Mouse (Mus musculus): Measurements from ENCODE around the gene Gpr146.

- no peak for TF ChIP-seq CTCF (IDR thresholded peaks at IDR 0.05; ENCODE audit: extremely low read depth, insufficient read depth, low read length)
- no peak for TF ChIP-seq POLR2A (IDR thresholded peaks at IDR 0.05; ENCODE audit: extremely low read depth, insufficient read depth, low read length)
These were observed 16.9 kb downstream of the Gpr146 start for GRCm38 (mm10) chr5:139394399-139394798.

Measured in cortical plate, adult 2 months (tissue).